Mouse (Mus musculus) hindbrain, embryonic 14.5 days (tissue): ENCODE results near the gene Zfp12. TPM values are rescaled to one million over a fixed set of nuclear protein-coding genes. Genes with fewer than 3 reads are reported as not detected.
A peak's percentile ranks its signal among the peaks of the same experiment; 100 is the strongest.

Experiments
- ATAC-seq: fragments of 200-750 bp; cut with Nextera tagmentation; 2 replicates; pipeline ENCODE4 v1.8.0; 2017; ENCODE audit warnings: moderate number of reproducible peaks, mild to moderate bottlenecking, moderate TSS enrichment, moderate library complexity; ENCODE audit not compliant: low FRiP score
- DNase-seq: peaks from one replicate; pipeline ENCODE4 v3.0.0-alpha.2; 2015; ENCODE audit warnings: low spot score
- H3K27ac ChIP-seq: fragments of 300-500 bp; sonication (generic); 2 replicates; pipeline ENCODE4 v1.5.1; 2014; ENCODE audit warnings: mild to moderate bottlenecking, moderate library complexity
- H3K27me3 ChIP-seq: fragments of 300-500 bp; sonication (generic); 2 replicates; pipeline ENCODE4 v1.6.1; 2014; ENCODE audit warnings: mild to moderate bottlenecking, low read length, mixed read lengths; ENCODE audit not compliant: control insufficient read depth, insufficient read depth
- H3K36me3 ChIP-seq: fragments of 300-500 bp; sonication (generic); replicated peaks from 2 replicates; pipeline ENCODE4 v1.6.1; 2014; ENCODE audit not compliant: control insufficient read depth, insufficient read depth
- H3K4me1 ChIP-seq: fragments of 300-500 bp; sonication (generic); replicated peaks from 2 replicates; pipeline ENCODE4 v1.6.1; 2014; ENCODE audit warnings: antibody characterized with exemption, low read length, mixed read lengths; ENCODE audit not compliant: control insufficient read depth, insufficient read depth
- H3K4me2 ChIP-seq: fragments of 300-500 bp; sonication (generic); replicated peaks from 2 replicates; pipeline ENCODE4 v1.6.1; 2014; ENCODE audit warnings: mild to moderate bottlenecking, moderate library complexity
- H3K4me3 ChIP-seq: fragments of 300-500 bp; sonication (generic); replicated peaks from 2 replicates; pipeline ENCODE4 v1.5.1; 2014; ENCODE audit warnings: mild to moderate bottlenecking, low read length
- H3K9ac ChIP-seq: fragments of 300-500 bp; sonication (generic); 2 replicates; pipeline ENCODE4 v1.6.1; 2014
- H3K9me3 ChIP-seq: fragments of 300-500 bp; sonication (generic); 2 replicates; pipeline ENCODE4 v1.6.1; 2016; ENCODE audit warnings: low read length; ENCODE audit not compliant: control insufficient read depth
- WGBS: fragments of 180-500 bp; shearing (Covaris S2); extraction: QIAGEN DNeasy Blood & Tissue Kit; methylation state at CpG from one replicate; pipeline ENCODE4 v1.1.7; 2014; 5-methylcytosine and 5-hydroxymethylcytosine counted together
- polyA plus RNA-seq: library from polyadenylated mRNA; unstranded; fragments of >200 nt; fragmentation: Nextera tagmentation; extraction: Ambion mirVana; gene quantifications from 2 replicates; pipeline ENCODE4 v1.2.1, GENCODE M21; 2014

Gene Zfp12
- polyA plus RNA-seq, 1 experiment from 2014 or later, result 21.6 TPM

GRCm38 (mm10) chr5:143271642-143272041 is 36.7 kb downstream of the Zfp12 start:
- H3K4me3 ChIP-seq, result no peak overlapping the region
- WGBS, result 88% methylated on average over 6 of the region's 6 CpGs
- DNase-seq (no peak), ATAC-seq (no peak)
- H3K4me1 ChIP-seq, result peaks cover 19% of the 10 kb centered on the region
- H3K9me3 ChIP-seq, result no peaks in the 10 kb centered on the region
- no peaks in the 10 kb centered on the region for H3K36me3 ChIP-seq
- H3K9ac ChIP-seq, result 0 out of 2 replicates have a peak overlapping the region, but pooled peaks have one; percentile 24
- H3K27me3 ChIP-seq, result no peaks in the 10 kb centered on the region
- no peak overlapping the region for H3K4me2 ChIP-seq
- no peak overlapping the region for H3K27ac ChIP-seq

GRCm38 (mm10) chr5:143272108-143272507 is 37.1 kb downstream of the Zfp12 start:
- no peak overlapping the region for H3K4me2 ChIP-seq
- no peak for ATAC-seq
- peaks cover 19% of the 10 kb centered on the region for H3K4me1 ChIP-seq
- no peak for DNase-seq
- H3K9ac ChIP-seq, result no peak overlapping the region
- H3K9me3 ChIP-seq, result no peaks in the 10 kb centered on the region
- H3K36me3 ChIP-seq, result no peaks in the 10 kb centered on the region
- WGBS, result 80% methylated on average over 3 of the region's 3 CpGs
- no peak overlapping the region for H3K27ac ChIP-seq
- no peak overlapping the region for H3K4me3 ChIP-seq
- H3K27me3 ChIP-seq, result no peaks in the 10 kb centered on the region

GRCm38 (mm10) chr5:143272540-143273330 is 37.8 kb downstream of the Zfp12 start:
- Histone ChIP-seq H3K27ac (no peak overlapping the region), H3K36me3 (no peaks in the 10 kb centered on the region), H3K4me1 (peaks cover 19% of the 10 kb centered on the region), H3K27me3 (no peaks in the 10 kb centered on the region), H3K4me2 (no peak overlapping the region), H3K4me3 (no peak overlapping the region), H3K9ac (no peak overlapping the region), H3K9me3 (no peaks in the 10 kb centered on the region)
- 88% methylated on average over 16 of the region's 16 CpGs for whole genome bisulfite sequencing
- DNase-seq (no peak), ATAC-seq (no peak)

- no peak overlapping the region for H3K27ac ChIP-seq
- H3K4me1 ChIP-seq, result peaks cover 4% of the 10 kb centered on the region
- no peak overlapping the region for H3K4me3 ChIP-seq
- no peaks in the 10 kb centered on the region for H3K27me3 ChIP-seq
- H3K4me2 ChIP-seq, result no peak overlapping the region
- WGBS, result 61% methylated on average over 5 of the region's 5 CpGs
- no peak overlapping the region for H3K9ac ChIP-seq
- no peaks in the 10 kb centered on the region for H3K9me3 ChIP-seq
- H3K36me3 ChIP-seq, result no peaks in the 10 kb centered on the region
- DNase-seq (no peak), ATAC-seq (no peak)
These were observed 40.8 kb downstream of the Zfp12 start for GRCm38 (mm10) chr5:143275761-143276160.

- 45% methylated on average over 10 of the region's 10 CpGs for WGBS
- ATAC-seq (no peak), DNase-seq (no peak)
- H3K9ac ChIP-seq, result no peak overlapping the region
- no peak overlapping the region for H3K4me2 ChIP-seq
- H3K4me3 ChIP-seq, result no peak overlapping the region
- no peaks in the 10 kb centered on the region for H3K27me3 ChIP-seq
- H3K4me1 ChIP-seq, result no peaks in the 10 kb centered on the region
- no peaks in the 10 kb centered on the region for H3K36me3 ChIP-seq
- no peak overlapping the region for H3K27ac ChIP-seq
- no peaks in the 10 kb centered on the region for H3K9me3 ChIP-seq
These were observed 44.3 kb downstream of the Zfp12 start for GRCm38 (mm10) chr5:143279247-143279646.

- Histone ChIP-seq H3K27me3 (peaks cover 37% of the 10 kb centered on the region), H3K4me3 (no peak overlapping the region), H3K27ac (no peak overlapping the region), H3K9me3 (no peaks in the 10 kb centered on the region), H3K4me1 (0 out of 2 replicates have a peak, but pooled peaks cover 4% of the 10 kb centered on the region), H3K36me3 (no peaks in the 10 kb centered on the region), H3K9ac (no peak overlapping the region), H3K4me2 (no peak overlapping the region)
- no peak for DNase-seq
- WGBS, result 40% methylated on average over 6 of the region's 6 CpGs
- ATAC-seq, result no peak
These were observed 49.8 kb downstream of the Zfp12 start for GRCm38 (mm10) chr5:143284762-143285161.

GRCm38 (mm10) chr5:143287774-143288328 is 52.9 kb downstream of the Zfp12 start:
- Histone ChIP-seq H3K9me3 (no peaks in the 10 kb centered on the region), H3K4me2 (peak overlapping the region; percentile 48), H3K9ac (0 out of 2 replicates have a peak overlapping the region, but pooled peaks have one; percentile 24), H3K27me3 (peaks cover 65% of the 10 kb centered on the region), H3K4me1 (0 out of 2 replicates have a peak, but pooled peaks cover 4% of the 10 kb centered on the region), H3K27ac (no peak overlapping the region), H3K4me3 (peak overlapping the region; percentile 11; the same call in 1 of the 2 replicates), H3K36me3 (no peaks in the 10 kb centered on the region)
- DNase-seq (no peak), ATAC-seq (no peak)
- 2% methylated on average over 48 of the region's 48 CpGs for WGBS

- no peak overlapping the region for H3K4me3 ChIP-seq
- H3K4me2 ChIP-seq, result peak overlapping the region; percentile 48
- peaks cover 8% of the 10 kb centered on the region; the same call in 1 of the 2 replicates for H3K4me1 ChIP-seq
- H3K36me3 ChIP-seq, result no peaks in the 10 kb centered on the region
- no peaks in the 10 kb centered on the region for H3K9me3 ChIP-seq
- no peak for DNase-seq
- no peak overlapping the region for H3K9ac ChIP-seq
- H3K27me3 ChIP-seq, result peaks cover 70% of the 10 kb centered on the region
- H3K27ac ChIP-seq, result no peak overlapping the region
- no peak for ATAC-seq
- WGBS, result 20% methylated on average over 9 of the region's 9 CpGs
These were observed 53.5 kb downstream of the Zfp12 start for GRCm38 (mm10) chr5:143288378-143288911.

GRCm38 (mm10) chr5:143289299-143289698 is 54.3 kb downstream of the Zfp12 start:
- H3K27me3 ChIP-seq, result peaks cover 79% of the 10 kb centered on the region
- DNase-seq (no peak), ATAC-seq (no peak)
- no peaks in the 10 kb centered on the region for H3K36me3 ChIP-seq
- 79% methylated on average over 9 of the region's 9 CpGs for WGBS
- no peak overlapping the region for H3K4me2 ChIP-seq
- no peak overlapping the region for H3K9ac ChIP-seq
- H3K4me3 ChIP-seq, result no peak overlapping the region
- H3K9me3 ChIP-seq, result no peaks in the 10 kb centered on the region
- no peak overlapping the region for H3K27ac ChIP-seq
- peaks cover 12% of the 10 kb centered on the region; the same call in 1 of the 2 replicates for H3K4me1 ChIP-seq
